Mouse (Mus musculus): ENCODE measurements around the gene Pnmal2.

Pnmal2 gene

DNA sequence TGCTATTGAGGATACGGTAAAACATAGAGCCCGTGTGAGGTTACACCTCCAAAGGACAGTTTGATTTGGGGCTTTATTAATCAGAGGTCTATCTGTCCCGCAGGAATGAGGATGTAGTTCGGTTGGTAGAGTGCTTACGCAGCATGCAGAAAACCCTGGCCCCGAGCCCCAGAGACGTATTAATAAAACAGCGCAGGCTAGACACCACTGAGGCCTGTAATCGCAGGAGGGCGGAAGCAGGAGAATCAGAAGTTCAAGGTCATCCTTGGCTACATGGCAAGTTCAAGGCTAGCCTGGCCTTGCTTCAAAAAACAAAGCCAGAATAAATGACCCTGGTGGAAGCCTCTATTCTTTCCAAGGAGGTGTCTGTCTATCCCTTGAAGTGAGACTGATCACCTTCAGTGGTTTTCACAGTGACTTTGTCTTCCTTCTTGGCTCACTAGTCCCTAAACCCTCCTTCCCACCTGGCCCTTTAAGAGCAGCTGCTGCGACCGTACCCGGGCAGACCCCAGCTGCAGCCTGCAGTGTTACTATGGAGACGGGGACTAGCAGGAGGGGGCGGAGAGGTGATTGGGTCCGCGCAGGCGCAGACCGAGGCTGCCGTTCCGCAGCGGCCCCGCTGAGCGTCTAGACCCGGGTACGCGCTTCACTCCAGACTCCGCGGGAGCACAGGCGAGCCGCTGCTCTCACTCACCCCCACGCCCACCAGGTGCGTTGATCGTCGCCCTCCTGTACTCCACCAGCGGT lies at the start of gene Pnmal2:
TSS of gene Pnmal2 (plus strand) at position 622 of the 747 bp plus-strand sequence.
- ATAC-seq (ENCODE audit: insufficient number of reproducible peaks, low FRiP score, low TSS enrichment), result peak; percentile 78; the same call in 1 of the 2 replicates

- ATAC-seq (ENCODE audit: insufficient number of reproducible peaks, low FRiP score, low TSS enrichment), result peak; percentile 27
Observed at GRCm38 (mm10) chr7:16895000-16895399, 49.5 kb upstream of the Pnmal2 start.

GRCm38 (mm10) chr7:16895511-16895910 lies 49.0 kb upstream of the Pnmal2 start:
- ATAC-seq (ENCODE audit: insufficient number of reproducible peaks, low FRiP score, low TSS enrichment), result no peak

DNA sequence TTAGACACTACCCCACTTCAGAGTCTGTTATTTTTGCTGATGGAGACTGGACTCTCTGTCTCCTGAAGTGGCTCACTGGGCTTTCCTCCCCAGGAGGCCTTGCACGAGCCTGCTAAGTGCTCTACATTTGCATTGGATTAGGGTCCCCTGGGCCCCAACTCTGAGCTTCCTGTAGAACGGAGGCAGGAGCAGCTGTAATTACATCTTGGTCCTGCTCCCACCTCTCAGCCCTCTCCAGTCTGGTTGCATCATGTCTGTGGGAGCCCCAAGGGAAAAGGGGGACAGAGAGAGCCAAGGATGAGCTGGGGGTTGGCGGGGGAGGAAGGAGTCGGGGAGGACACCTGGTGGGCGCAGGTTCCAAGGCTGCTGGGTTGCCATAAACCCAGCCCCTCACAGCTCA lies 44.0 kb upstream of the Pnmal2 start:
- no peak for ATAC-seq (ENCODE audit: insufficient number of reproducible peaks, low FRiP score, low TSS enrichment)

DNA sequence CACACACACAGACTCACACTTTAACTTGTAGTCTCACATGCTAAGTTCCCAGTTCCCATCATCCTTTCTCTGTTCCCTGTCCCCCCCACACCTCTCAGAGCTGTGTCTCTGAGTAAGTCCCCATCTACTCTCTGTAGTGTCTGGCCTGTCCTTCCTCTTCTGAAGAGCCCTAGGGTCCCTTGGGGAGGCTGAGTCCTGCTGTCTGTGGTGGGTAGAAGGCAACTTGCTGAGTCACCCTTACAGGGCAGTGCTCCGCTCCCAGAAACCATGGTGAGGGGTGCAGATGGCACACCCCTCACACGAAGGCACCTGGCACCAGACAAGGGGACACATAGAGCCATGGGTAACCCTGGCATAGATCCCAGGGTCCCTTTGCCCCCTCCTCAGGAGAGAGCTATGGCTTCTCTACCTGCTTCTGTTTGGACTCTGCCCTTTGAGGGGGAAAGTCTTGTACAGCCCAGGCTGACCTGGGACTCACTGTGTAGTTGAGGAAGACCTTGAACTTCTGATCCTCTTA lies 41.0 kb upstream of the Pnmal2 start:
- no peak for ATAC-seq (ENCODE audit: insufficient number of reproducible peaks, low FRiP score, low TSS enrichment)

DNA sequence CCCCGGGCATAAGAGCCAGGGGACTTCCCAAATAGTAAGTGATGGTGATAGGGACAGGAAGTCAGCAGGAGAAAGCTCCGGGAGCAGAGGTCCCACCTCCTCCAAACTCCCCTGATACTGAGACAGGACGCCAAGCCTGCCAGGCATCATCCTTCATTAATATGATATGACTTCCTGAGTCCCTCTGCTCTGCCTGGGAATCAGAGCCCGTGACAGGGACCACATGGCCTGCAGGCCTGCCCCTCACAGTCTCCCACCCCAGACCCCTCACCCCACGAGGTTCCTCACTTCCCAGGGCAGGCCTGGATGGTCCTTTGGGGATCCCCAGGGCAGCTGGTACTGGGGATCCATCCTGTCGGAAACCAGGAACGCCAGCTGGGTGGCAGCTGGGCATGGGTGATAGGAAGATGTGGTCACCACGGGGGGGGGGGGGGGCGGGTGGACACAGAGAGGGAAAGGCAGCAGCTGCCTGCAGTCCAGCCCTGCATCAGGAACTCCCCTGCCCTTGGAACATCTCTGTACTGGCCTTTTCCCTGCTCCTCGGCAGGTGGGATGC lies 40.3 kb upstream of the Pnmal2 start:
- ATAC-seq (ENCODE audit: insufficient number of reproducible peaks, low FRiP score, low TSS enrichment), result no peak

- no peak for ATAC-seq (ENCODE audit: insufficient number of reproducible peaks, low FRiP score, low TSS enrichment)
Observed at GRCm38 (mm10) chr7:16905491-16906021, 38.9 kb upstream of the Pnmal2 start.

GRCm38 (mm10) chr7:16906281-16906680 lies 38.2 kb upstream of the Pnmal2 start, which contains the start of gene Ptgir:
TSS of gene Ptgir (plus strand) at chr7:16906490.
- no peak for ATAC-seq (ENCODE audit: insufficient number of reproducible peaks, low FRiP score, low TSS enrichment)

DNA sequence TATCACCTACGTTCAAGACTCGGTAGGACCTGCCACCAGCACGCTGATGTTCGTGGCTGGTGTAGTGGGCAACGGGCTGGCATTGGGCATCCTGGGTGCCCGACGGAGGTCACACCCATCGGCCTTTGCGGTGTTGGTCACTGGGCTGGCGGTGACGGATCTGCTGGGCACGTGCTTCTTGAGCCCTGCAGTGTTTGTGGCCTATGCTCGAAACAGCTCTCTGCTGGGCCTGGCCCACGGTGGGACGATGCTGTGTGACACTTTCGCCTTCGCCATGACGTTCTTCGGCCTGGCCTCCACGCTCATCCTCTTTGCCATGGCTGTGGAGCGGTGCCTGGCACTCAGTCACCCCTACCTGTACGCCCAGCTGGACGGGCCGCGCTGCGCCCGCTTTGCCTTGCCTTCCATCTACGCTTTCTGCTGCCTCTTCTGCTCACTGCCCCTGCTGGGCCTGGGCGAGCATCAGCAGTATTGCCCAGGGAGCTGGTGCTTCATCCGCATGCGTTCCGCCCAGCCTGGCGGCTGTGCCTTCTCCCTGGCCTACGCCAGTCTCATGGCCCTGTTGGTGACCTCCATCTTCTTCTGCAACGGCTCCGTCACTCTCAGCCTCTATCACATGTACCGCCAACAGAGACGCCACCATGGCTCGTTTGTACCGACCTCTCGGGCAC lies 37.5 kb upstream of the Pnmal2 start:
- no peak for ATAC-seq (ENCODE audit: insufficient number of reproducible peaks, low FRiP score, low TSS enrichment)

- ATAC-seq (ENCODE audit: insufficient number of reproducible peaks, low FRiP score, low TSS enrichment), result no peak
Observed at GRCm38 (mm10) chr7:16907842-16908241, 36.6 kb upstream of the Pnmal2 start.

DNA sequence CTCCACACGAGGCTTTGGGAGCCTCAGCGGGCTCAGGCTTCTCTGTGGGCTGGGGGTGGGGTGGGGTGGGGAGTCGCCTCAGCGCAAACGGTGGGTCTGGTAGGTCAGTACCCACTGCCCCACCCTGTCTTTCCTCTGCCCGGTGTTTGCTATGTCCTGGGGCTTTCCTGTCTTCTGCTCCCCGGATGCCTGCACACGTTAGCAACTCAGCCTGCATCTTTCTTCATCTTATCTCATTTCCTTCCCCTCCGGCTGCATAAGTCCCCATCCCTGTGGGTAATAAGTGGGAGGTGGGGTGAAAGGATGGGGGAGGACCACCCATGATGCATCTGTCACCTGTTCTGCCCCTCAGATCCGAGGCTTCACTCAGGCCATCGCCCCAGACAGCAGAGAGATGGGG lies 36.1 kb upstream of the Pnmal2 start:
- ATAC-seq (ENCODE audit: insufficient number of reproducible peaks, low FRiP score, low TSS enrichment), result no peak

- no peak for ATAC-seq (ENCODE audit: insufficient number of reproducible peaks, low FRiP score, low TSS enrichment)
Observed at GRCm38 (mm10) chr7:16908859-16909258, 35.6 kb upstream of the Pnmal2 start.

- no peak for ATAC-seq (ENCODE audit: insufficient number of reproducible peaks, low FRiP score, low TSS enrichment)
Observed at GRCm38 (mm10) chr7:16909909-16910308, 34.6 kb upstream of the Pnmal2 start.

GRCm38 (mm10) chr7:16911904-16912303 lies 32.6 kb upstream of the Pnmal2 start:
- no peak for ATAC-seq (ENCODE audit: insufficient number of reproducible peaks, low FRiP score, low TSS enrichment)

DNA sequence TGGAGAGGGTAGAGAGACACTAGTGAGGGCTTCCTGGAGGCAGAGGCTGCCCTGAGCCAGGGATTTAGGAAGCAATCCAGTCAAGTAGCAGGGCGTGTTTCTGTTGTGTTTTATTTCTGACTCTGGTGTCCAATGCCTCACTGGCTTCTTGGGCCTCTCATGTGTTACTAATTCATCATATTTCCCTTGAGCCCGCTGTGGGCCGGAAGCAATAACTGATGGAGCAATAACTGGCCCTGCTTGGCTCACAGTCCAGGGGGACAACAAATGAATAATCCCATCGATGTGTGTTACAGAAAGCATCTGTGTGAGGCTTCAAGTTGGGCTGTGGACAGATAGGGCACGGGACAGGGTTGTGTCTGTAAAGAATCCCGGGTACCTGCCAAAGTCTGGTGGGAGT lies 32.1 kb upstream of the Pnmal2 start:
- no peak for ATAC-seq (ENCODE audit: insufficient number of reproducible peaks, low FRiP score, low TSS enrichment)

DNA sequence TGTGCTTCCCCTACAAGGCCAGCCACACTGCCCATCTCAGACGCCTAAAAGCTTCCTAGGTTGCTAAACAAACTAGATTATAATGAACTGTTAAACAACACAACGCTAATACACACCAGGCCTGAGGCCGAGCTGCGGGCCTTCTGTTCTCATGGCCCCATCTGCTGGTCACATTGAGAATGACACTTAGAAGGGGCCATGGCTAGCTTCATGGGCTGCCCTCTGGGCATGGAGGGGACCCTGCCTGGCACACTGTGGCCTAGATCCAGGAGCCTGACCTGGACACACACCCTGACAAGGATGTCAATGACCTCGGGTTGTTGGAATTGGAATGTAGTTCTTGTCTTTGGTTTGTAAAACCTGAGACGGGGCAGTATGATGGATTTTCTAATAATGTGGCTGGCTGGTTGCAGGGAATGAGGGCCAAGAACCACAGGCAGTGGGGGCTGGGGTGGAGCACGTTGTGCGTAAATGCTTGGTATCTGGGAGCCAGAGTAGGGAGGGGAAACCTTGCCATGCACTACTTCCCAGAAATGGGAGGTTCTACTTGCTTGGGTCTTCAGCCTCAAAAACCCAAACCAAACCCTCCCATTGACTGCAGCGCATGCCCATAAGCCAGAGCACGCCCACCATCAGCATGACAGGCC lies 30.6 kb upstream of the Pnmal2 start:
- ATAC-seq (ENCODE audit: insufficient number of reproducible peaks, low FRiP score, low TSS enrichment), result peak; percentile 31; the same call in 1 of the 2 replicates

DNA sequence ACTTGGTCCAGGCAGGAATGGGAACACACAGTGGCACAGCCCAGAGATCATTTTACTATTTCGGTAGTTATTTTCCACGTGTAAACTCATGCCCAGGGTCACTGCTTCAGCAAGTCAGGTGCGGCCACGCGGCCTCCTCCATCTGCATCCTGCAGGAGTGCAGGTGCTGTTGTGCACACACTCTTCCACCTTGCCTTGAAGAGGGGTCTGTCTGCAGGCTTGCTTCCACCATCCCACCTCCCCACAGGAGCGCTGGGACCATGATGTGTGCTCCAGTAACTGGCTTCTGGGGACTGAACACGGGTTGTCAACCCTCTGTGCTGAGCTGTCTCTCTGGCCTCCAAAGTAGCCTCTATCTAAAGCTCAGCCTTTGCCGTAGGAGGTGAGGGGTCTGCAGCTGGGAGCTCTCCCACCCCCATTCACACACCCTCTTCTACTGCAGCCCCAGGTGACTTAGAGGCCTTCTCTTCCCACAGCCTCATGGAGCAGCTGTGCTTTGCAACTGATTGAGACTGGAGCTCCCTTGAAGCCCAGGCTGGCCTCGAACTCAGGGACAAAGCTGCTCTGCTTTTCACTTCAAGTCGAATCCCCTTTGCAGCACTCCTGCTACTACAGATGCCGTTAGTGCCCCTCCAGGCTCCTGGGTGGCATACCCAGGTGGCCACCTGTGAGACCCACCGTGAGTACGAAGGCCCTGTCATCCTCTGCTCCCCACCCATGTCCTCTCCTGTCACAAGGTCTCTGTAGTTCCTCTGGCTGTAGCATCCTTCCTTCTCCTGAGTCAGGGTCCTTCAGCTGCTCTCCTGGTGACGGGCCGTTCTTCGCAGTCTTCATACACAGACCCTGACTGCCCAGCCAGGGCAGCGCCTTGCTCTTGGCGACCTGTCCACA lies 29.8 kb upstream of the Pnmal2 start:
- ATAC-seq (ENCODE audit: insufficient number of reproducible peaks, low FRiP score, low TSS enrichment), result no peak

DNA sequence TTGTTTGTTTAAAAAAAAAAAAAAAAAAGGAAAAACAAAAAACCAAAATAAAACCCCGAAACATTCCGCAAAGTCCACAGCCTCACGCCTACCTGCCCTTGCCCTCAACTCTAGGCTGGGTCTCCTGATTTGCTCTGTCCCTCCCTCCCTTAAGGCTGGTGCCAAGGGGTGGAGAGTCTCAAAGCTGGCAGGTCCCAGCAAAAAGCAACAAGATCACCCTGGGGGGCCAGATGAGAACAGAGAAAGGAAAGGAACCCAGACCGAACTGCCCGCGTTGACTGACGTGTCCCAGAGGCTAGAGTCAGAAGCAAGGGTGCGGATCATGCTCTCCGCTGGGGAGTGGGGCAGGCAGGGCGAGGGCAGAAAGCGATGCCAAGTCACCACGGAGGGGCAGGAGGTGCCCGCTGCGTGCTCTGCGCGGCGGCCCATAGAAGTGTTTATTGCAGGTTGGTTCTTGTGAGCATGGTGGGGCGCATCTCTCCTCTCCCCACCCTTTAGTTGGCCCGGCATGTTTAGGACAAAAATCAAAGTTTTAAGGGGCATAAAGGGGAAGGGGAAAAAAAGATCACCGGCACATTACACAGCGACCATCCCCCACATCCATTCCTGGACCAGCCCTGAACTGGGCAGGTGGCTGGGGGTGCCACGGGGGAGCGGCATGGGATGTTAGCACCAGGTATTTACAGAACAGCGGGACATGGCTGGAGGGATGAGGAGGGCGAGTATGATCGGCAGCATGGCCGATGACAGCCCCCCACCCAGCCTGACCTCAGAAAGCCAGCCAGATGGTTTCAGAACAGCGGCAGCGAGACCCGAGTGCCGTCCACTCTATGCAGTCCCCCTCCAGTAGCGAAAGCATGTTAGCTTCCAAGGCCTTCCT lies 28.8 kb upstream of the Pnmal2 start:
- no peak for ATAC-seq (ENCODE audit: insufficient number of reproducible peaks, low FRiP score, low TSS enrichment)

Data from cerebellum, adult (tissue).